Mouse (Mus musculus) G1E (cell line): ENCODE results near the gene Pgk1.

Experiments used
- CTCF ChIP-seq: IDR thresholded peaks from 2 replicates; pipeline ENCODE4 v1.5.1; 2012; ENCODE audit warnings: low read depth, low read length, inconsistent platforms, mixed read lengths
- GATA1 ChIP-seq: IDR thresholded peaks from 2 replicates; pipeline ENCODE4 v1.6.1; 2012; ENCODE audit warnings: borderline replicate concordance, low read length, inconsistent platforms, mixed read lengths
- GATA2 ChIP-seq: IDR thresholded peaks from 2 replicates; pipeline ENCODE4 v1.6.1; 2012; ENCODE audit warnings: low read depth, low read length, inconsistent platforms, borderline replicate concordance
- POLR2AphosphoS5 ChIP-seq: IDR thresholded peaks from 2 replicates; pipeline ENCODE4 v1.6.1; 2012; ENCODE audit warnings: low read depth, low read length, inconsistent platforms; ENCODE audit not compliant: insufficient replicate concordance
- TAL1 ChIP-seq: conservative IDR thresholded peaks from 2 replicates; pipeline ENCODE4 v1.6.1; 2012; ENCODE audit warnings: low read depth, low read length, inconsistent platforms, mixed read lengths

- no peak for TF ChIP-seq CTCF
- no peak for TF ChIP-seq GATA1
- TF ChIP-seq TAL1, result no peak
- no peak for TF ChIP-seq GATA2
- no peak for TF ChIP-seq POLR2AphosphoS5
Observed at GRCm38 (mm10) chrX:106198904-106199303, 12.0 kb downstream of the Pgk1 start.
